Mouse (Mus musculus) 416B (cell line): ENCODE measurements around the gene Mff.

Experiments used
- DNase-seq: peaks from one replicate; pipeline ENCODE4 v3.0.0; 2011; ENCODE audit warnings: low read depth

Gene Mff

DNA sequence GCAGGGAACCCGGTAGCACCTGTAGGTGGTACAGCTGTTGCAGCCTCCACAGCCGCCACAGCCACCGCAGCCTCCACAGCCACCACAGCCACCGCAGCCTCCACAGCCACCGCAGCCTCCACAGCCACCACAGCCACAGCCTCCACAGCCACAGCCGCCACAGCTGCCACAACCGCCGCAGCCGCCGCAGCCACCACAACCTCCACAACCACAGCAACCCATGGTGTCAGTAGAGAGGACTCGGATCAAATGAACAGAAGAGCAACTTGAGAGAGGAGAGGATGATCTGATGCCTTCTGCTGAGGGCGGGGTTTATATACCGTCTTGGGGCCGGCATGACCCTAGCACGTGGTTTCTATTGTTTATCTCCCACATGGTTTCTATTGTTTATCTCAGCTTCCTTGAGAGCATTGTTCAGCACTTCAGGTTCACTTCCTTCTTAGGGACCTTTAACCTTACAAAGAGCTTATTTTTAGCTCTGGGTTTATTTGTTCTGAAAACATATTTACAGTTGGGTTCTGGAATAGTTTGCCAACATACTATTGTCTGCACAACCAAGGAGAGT lies 46.4 kb downstream of the Mff start, which contains the start of gene Gm47791:
Gene Gm47791 (minus strand): TSS at position 222 of the 565 bp plus-strand sequence.
- DNase-seq = peak; percentile 12

DNA sequence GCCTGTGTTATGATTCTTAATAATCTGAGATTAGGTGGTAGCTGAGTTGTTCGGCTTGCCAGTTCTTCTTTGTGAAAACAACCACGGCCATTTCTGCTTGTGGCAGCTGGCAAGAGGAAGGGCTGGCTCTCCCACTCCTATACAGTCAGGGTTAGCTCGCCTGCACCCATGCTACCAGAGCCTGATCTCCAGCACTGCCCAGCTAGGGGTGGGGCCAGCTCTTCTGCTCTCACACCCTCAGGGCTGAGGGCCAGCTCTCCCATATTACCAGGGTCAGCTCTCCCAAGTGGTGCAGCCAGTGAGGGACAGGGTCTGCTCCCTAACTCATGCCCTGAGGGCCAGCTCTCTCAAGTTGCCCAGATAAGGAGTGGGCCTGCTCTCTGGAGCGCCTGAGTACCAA lies 47.7 kb downstream of the Mff start:
- DNase-seq = no peak

DNA sequence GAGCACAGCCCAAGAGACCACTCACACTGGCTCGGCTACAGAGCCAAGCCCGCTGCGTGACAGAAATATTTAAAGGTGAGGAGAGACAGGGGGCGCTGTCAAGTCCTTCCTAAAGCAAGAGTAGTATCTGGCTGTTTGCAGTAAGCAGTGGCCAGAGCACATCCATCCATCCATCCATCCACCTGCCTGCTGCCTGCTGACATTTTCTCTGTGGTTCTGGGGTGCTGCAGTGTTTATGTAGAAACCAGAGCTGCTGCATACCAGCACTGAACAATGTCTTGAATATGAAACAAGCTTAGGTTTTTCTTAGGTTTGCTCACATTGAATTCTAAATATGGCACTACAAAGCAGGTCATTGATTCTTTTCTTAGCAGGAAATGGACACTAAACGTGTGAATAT lies 48.5 kb downstream of the Mff start:
- DNase-seq = no peak

DNA sequence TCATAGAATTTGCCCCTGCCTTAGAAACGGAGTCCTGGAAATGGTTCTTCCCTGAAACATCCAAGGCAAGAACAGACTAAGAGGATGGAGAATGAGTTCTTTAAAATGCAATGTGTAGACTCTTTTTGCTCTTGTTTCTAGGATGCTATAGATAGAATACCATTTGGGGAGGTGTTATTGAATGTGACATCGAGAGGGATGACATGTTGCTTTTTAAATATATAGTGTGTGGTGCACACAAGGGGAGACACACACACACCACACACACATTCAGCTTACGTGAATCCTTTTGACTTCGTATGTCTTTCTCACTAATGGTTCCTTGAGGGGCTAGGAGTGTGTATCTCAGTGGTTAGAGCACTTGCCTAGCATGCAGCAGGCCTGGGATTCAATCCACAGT lies 50.6 kb downstream of the Mff start:
- no peak for DNase-seq

DNA sequence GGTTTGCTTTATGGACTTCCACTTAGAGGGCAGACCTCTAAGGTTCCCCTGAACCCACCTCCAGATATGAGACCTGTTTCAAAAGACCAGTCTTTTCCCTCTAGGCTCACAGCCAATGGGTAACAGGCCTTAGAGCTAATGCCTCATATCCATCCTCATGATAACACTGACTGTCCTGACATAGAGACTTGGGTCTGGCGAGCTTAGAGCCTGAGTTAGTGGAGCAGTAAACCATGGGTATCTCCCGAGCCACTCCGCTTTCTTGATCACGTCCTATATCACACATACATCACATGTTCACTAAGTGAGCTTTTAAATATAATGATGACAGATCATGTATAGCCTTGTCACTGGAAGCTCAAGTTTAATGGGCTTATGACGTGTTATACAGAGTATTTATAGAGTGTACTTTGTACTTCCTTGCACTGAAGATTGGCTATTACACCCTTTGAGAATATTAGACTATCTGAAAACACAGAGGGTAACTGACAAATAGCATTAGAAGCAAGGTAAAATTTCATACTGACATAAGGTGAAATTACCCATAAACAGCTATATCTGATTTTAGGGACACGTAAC lies 54.8 kb downstream of the Mff start:
- no peak for DNase-seq

DNA sequence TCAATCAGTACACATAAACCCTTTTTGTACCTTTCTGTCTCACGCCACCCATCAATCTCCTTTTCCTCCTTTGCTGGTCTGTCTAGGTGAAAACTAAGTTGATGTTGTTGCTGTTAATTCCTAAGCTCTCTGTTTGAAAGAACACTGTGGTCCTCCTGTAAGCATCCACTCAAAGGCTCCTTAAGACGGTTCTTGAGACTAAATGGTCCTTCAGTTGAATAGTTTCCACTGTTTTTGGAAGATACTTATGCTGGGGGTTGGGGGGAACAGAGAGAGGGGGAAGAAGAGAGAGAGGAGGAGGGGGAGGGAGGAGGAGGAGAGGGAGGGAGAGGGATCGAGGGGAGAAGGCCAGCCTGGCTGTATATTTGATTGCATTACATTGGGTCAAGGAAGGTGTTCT lies 58.9 kb downstream of the Mff start:
- no peak for DNase-seq

DNA sequence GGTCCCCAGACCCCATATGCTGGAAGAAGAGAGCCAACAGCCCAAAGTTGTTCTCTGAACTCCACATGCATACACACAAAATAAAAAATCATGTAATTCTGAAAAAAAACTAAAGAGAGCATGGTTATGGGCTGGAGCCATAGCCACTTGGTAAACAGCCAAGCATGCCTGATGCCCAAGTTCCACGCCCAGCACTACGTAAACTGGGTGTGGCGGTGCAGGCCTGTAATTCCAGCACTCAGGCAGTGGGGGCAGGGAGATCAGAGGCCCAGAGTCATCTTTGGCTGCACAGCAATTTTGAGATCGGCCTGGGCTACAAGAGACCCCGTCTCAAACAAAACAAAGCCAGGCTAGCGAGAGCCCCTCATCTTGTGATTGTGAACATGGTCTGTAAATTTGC lies 60.9 kb downstream of the Mff start:
- DNase-seq = no peak

DNA sequence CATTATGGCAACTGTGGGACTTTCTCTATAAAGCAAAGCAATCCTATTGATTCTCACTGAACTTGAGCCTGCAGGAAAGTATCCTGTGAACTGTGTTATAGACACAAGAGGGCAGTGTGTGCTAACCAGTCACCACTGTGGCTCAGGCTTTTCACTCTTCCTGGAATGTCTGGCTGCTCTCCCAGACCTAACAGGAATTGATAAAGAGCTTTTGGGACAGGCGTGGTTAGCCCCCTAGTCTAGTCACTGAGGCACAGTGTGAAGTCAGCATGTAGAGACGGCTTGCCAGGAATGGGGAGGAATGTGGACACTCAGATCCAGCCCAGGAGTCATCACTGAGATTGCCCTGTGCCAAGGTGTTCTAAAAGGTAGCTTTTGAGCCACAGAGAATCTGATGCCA lies 62.7 kb downstream of the Mff start:
- DNase-seq = peak; percentile 66

DNA sequence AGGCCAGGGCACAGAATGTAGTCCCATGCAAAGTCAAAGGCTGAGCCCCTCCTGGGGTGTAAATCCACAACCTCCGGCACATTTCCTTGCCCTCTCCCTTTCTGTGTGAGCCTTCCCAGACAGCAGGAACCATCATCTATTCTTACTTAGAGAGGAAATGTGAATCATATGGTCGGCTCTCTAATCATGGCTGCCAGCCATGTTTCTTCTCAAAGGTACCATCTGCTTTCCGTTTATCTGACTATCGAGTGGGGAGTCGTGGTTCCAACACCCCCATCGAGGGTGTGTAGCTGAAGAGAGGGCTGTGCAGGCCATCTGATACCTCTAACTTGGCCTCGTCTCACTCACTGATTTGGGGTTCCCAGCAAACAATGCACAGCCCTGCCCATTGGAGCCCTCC lies 63.4 kb downstream of the Mff start:
- DNase-seq = no peak

DNA sequence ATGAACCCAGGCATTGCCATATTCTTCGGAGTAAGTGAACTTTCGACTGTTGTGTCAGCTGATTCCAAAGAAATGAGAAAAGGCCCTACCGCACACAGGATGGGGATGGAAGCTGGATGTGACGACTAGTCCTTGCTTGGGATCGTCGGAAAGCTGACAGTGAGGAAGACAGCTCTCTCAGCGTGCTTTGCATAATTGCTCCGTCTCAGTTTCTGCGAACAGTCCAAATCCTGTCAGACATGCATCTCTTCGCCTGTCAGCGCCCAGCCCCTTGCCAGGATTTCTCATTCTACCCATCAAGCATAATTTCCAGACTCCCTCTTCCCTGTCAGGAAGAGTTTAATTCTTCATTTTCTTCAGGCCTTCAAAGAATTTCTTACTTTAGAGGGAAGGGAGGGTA lies 66.4 kb downstream of the Mff start:
- no peak for DNase-seq

DNA sequence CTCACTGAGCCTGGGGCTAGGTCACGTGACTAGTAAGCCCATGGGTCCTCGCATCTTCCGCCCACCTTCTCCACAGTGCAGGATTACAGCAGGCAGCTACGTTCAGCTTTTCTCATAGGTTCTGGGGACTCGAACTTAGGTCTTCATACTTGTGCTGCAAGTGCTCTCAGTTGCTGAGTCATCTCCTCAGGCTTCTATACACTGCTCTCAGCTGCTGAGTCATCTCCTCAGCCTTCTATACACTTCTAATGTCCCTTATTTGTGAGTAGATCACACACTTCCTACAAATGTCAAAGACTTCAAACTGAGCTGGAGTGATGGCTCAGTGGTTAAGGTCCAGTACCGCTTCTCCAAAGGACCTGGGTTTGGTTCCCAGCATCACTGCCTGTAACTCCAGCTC lies 67.5 kb downstream of the Mff start:
- DNase-seq = peak; percentile 63

DNA sequence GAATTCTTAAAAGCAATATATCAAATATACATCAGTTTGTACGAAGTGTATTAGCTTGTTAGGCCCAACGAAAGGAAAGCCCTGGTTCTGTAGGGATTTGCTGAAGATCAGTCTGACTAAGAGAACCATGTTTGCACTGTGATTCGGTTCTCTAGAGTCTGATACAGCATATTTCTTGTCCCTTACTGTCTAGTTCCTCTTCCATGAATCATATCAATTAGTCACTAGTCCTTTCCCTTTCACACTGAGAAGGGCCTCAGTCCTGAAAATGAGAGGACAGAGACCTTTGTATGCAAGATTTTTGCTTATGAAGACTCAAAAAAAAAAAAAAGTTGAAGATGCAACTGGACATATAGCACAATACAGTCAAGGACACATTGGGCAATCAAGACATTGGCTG lies 68.4 kb downstream of the Mff start:
- DNase-seq = peak; percentile 52

DNA sequence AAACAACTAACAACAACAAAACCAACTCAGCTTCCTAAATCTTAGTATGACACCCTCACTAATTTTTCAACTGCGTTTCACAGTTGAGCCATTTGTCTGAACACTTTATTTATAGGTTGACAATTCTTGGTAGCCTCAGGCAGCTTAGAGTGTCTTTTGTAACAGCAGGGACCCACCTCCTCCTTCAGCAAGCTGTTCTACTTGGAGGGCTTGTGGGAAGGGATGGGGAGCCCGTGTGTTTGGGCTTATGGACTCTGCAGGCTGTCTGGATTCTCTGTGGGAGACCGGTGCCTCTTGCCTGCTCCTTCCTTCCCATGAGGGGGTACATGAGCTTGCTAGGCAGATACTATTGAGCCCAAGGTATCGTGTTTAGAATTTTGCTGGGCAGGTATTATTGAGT lies 69.3 kb downstream of the Mff start:
- DNase-seq = no peak

DNA sequence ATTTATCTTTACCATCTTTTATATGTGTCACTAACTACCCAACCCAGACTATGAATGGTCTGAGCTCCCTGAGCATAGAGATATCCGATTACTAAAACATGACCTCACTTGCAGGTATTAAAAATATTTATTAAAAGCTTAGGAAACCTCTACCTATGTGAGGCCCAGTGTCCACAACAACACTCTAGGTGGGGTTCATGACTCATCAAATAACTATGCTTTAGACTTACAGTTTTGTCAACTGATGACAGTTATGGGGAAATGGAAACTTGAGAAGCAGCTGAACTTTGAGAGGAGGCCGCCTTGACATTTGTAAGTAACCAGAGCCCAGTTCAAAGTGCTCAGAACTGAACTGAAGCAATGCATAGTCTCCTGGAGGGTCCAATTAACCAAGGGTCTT lies 70.5 kb downstream of the Mff start:
- DNase-seq = peak; percentile 75

DNA sequence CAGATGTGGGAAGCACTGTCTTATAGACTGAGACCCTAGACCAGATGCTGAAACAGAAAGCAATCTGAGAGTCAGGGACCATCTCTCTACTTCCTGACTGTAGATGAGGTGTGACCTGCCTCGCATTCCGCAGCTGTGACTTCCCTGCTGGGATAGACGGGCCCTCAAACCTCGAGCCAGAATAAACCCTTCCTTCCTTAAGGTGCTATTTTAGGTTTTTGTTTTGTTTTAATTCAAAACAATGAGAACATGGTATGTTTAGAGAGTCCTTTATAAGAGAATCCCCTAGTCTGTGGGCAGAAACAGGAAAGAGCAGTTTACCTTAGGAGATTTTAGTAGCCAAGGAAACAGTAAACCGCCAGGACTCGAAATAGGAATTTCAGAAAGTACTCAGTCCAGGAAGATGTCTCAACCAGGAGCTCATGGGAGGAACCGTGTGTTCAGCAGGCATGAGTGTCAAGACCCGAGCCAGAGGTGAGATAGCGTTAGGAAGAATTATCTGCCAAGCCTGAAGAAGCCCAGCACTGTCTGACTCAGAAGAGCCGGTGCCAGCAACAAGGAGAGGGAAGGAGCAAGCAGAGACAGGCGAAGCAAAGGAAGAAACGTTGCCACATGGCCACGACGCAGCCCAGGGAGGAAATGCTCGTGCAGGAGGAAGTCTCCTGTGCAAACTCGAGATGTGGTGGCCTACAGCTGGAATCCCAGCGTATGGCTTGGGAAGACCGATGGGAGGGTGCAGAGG lies 71.2 kb downstream of the Mff start:
- peak; percentile 53 for DNase-seq

DNA sequence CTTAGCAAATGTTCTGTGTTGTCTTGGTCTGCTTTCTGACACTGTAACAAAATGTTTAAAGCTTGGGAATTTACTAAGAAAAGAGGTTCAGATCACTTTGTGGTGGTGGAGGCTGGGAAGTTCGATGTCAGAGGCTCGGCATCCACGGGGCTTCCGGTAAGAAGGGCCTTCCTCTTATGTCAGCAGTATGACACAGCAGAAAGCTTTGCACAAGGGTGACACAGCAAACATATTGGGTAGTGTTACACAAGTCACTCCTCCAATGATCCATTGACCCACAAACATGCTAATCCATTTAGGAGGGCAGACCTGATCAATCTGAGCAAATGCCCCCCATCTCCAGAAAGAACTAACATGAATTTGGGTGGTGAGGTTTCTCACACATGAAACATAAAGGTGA lies 72.4 kb downstream of the Mff start:
- peak; percentile 56 for DNase-seq

DNA sequence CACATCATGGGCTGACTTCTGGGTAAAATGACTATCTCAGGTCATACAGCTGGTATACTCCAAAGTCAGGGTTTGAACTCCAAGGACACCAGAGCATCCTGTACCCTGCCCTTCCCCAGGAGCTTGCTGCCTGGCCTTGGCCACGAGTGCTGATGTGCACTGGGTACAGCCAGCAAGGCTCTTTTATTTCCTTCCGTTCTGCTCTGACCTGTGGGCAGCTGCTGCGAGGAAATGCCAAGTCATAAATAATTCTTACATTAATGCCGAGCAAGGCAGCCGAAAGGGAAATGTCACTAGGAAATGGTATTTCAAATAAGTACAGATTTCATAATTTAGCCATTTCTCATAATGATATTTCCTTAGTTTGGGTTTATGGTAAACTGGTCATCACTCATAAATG lies 73.6 kb downstream of the Mff start:
- peak; percentile 67 for DNase-seq

DNA sequence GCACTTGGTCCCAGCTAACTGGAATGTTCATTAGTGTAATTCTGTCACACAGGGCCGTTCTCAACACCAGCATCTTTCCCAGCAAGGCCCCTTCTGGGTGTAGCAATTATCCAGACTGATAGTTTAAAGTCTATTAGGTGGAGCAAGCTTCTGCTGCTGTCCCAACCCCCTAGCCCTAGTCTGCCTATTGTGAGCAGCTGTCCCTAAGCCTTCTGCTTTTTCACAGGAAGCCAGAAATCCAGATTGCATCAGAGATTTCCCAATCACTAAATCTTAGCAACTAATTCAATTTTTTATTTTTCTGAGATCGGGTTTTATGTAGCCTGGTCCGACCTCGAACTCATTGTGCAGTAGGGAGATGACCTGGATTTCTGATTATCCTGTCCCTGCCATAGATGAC lies 74.2 kb downstream of the Mff start:
- DNase-seq = peak; percentile 64

DNA sequence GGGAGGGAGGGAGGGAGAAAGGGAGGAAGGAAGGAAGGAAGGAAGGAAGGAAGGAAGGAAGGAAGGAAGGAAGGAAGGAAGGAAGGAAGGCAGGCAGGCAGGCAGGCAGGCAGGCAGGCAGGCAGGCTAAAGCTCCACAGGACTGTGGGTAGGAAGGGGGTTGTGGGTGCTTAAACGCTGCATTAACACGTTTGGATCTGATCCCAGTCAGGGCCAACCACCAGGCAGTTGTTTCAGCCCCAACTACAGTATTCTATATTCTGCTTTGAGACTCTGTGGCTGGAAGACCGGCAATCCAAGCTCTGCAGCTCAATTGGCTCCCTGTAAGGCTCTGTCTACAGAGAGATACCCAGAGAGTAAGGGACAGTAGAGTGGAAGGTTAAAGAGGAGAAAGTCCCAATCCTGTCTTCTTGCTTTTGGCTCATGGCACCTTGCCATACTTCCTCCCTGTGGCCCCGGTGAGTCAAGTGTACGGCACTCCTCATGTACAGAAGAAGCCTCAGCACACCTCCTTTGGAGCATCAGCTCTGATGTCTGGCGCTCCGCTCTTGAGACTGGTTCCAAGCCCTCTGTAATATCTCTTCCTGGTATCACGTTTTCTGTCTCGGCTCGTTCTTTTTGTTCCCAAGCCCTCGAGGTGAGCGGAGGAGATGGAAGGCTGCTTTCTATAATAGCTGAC lies 76.6 kb downstream of the Mff start:
- no peak for DNase-seq
